Mouse (Mus musculus): ENCODE results near the gene Fcna. TPM values are rescaled to one million over a fixed set of nuclear protein-coding genes. Genes with fewer than 3 reads are reported as not detected.

Fcna gene
- total RNA-seq (2012; rRNA removed) (not detected in 2 replicates), polyA plus RNA-seq (2012; ENCODE audit: insufficient read depth in 1 of 2, insufficient read length in 2 of 2, low read depth in 1 of 2, low replicate concordance in 2 of 2, missing spikeins in 1 of 2) (under 1 TPM in 1 of 2 experiments, not detected in 1; 0.21 TPM)

DNA sequence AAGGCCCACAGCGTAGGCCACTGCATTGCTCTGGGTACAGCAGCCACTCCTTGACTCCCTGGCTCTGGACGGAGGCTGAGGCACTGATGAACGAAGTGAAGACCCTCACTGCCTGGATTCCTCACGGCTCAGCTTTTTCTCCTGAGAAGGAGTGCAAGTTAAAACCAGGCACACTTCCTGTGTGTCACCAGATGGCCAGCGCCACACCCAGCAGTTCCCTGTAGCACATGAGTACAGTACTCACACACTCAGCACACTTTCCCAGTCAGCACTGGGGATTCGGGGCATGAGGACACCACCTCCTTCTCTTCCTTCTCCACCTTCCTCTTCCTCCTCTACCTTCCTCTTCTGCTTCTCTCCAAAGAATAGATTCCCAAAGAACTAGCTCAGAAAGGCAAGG, at the start of gene Fcna:
Gene Fcna (minus strand): TSS at position 220 of the 400 bp plus-strand sequence.
- H3K79me2 ChIP-seq (ENCODE audit: control insufficient read depth, insufficient read depth, low read length, poor library complexity) = no peaks in the 10 kb centered on the region
- DNase-seq (ENCODE audit: low read depth, low spot score) = no peak
- TF ChIP-seq NRF1 (IDR thresholded peaks at IDR 0.05; ENCODE audit: insufficient read depth, low read depth, low read length, poor library complexity, severe bottlenecking) (no peak), UBTF (IDR thresholded peaks at IDR 0.05; ENCODE audit: borderline replicate concordance, insufficient read depth, low read depth, low read length) (no peak), KAT2A (conservative IDR thresholded peaks at IDR 0.05; ENCODE audit: low read depth, low read length) (no peak), MYB (IDR thresholded peaks at IDR 0.05; ENCODE audit: low read depth, low read length) (no peak), BHLHE40 (IDR thresholded peaks at IDR 0.05; ENCODE audit: borderline replicate concordance, low read depth, low read length) (no peak), HCFC1 (IDR thresholded peaks at IDR 0.05; ENCODE audit: low read depth, low read length) (no peak), POLR2A (IDR thresholded peaks at IDR 0.05; ENCODE audit: control insufficient read depth in 1 of 2, insufficient read depth in 1 of 2, low read depth in 1 of 2, low read length in 2 of 2, poor library complexity in 1 of 2) (no peak), GABPA (IDR thresholded peaks at IDR 0.05; ENCODE audit: low read depth, low read length) (no peak), ELF1 (IDR thresholded peaks at IDR 0.05; ENCODE audit: low read depth, low read length) (no peak), CHD1 (IDR thresholded peaks at IDR 0.05; ENCODE audit: low read depth, low read length) (no peak), POLR2AphosphoS2 (IDR thresholded peaks at IDR 0.05; ENCODE audit: low read length) (no peak), MXI1 (IDR thresholded peaks at IDR 0.05; ENCODE audit: low read depth, low read length) (no peak), TBP (IDR thresholded peaks at IDR 0.05; ENCODE audit: low read depth, low read length) (no peak), MAX (IDR thresholded peaks at IDR 0.05; ENCODE audit: low read length) (no peak), ZC3H11A (IDR thresholded peaks at IDR 0.05; ENCODE audit: low read depth, low read length) (no peak), JUND (IDR thresholded peaks at IDR 0.05; ENCODE audit: low read depth, low read length) (no peak)
- no peak within 1 kb of the TSS for H3K9ac ChIP-seq (ENCODE audit: control insufficient read depth, low read depth, low read length, poor library complexity, severe bottlenecking)
- no peaks in the 10 kb centered on the region for H3K4me1 ChIP-seq (ENCODE audit: control insufficient read depth in 1 of 2, insufficient read depth in 2 of 2, low read length in 2 of 2)
- no peaks in the 10 kb centered on the region for H3K36me3 ChIP-seq (ENCODE audit: control insufficient read depth in 1 of 2, insufficient read depth in 2 of 2, low read length in 2 of 2)
- peaks cover 0 to 4% of the 10 kb centered on the region in 2 experiments; a peak in 1 of 4 replicates for H3K27me3 ChIP-seq (ENCODE audit: control insufficient read depth in 1 of 2, insufficient read depth in 2 of 2, low read length in 2 of 2)
- no peak within 1 kb of the TSS for H3K27ac ChIP-seq (ENCODE audit: control insufficient read depth, low read depth, low read length)
- no peaks in the 10 kb centered on the region for H3K9me3 ChIP-seq (replicated peaks; ENCODE audit: insufficient read depth, low read length)
- H3K4me3 ChIP-seq (ENCODE audit: control insufficient read depth in 1 of 2, insufficient read depth in 1 of 2, low read depth in 2 of 2, low read length in 2 of 2) = no peak within 1 kb of the TSS

DNA sequence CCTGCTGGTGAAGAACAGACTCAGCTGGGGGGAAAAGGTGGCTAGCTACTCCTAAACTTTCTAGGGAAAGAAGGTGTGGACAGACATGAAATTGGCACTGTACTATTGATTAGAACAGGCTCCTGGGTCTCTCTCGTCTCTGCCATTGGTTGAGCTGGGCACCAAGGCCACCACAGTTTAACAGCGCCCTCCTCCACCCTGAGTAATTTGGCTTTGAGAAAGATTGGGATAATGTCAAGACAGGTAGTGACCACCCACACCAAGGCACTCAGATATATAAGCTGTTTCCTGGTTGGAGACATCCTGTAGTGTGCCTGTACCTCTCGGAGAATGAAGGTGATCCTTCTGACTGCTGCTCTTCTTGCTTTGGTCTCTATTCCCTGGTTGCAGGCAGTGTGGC, 48.7 kb upstream of the Fcna start, which contains the start of gene Lcn6:
Gene Lcn6 (plus strand): TSS at position 301 of the 400 bp plus-strand sequence.
- Histone ChIP-seq H3K36me3 (ENCODE audit: control insufficient read depth in 1 of 2, insufficient read depth in 2 of 2, low read length in 2 of 2) (no peaks in the 10 kb centered on the region), H3K9ac (ENCODE audit: control insufficient read depth, low read depth, low read length, poor library complexity, severe bottlenecking) (no peak within 1 kb of the TSS), H3K27ac (ENCODE audit: control insufficient read depth, low read depth, low read length) (no peak within 1 kb of the TSS), H3K79me2 (ENCODE audit: control insufficient read depth, insufficient read depth, low read length, poor library complexity) (no peaks in the 10 kb centered on the region; the same call in 1 of the 2 replicates), H3K9me3 (replicated peaks; ENCODE audit: insufficient read depth, low read length) (no peaks in the 10 kb centered on the region), H3K4me3 (ENCODE audit: control insufficient read depth in 1 of 2, insufficient read depth in 1 of 2, low read depth in 2 of 2, low read length in 2 of 2) (no peak within 1 kb of the TSS), H3K4me1 (ENCODE audit: control insufficient read depth in 1 of 2, insufficient read depth in 2 of 2, low read length in 2 of 2) (no peaks in the 10 kb centered on the region), H3K27me3 (ENCODE audit: control insufficient read depth in 1 of 2, insufficient read depth in 2 of 2, low read length in 2 of 2) (no peaks in the 10 kb centered on the region)
- TF ChIP-seq HCFC1 (IDR thresholded peaks at IDR 0.05; ENCODE audit: low read depth, low read length) (no peak), JUND (IDR thresholded peaks at IDR 0.05; ENCODE audit: low read depth, low read length) (no peak)
- no peak for DNase-seq (ENCODE audit: low read depth, low spot score)
